Mouse (Mus musculus): ENCODE measurements around the gene Wnk1.

GRCm38 (mm10) chr6:120082951-120083411, 44.5 kb upstream of the Wnk1 start:
- TF ChIP-seq MAX (IDR thresholded peaks at IDR 0.05; ENCODE audit: low read length) (peak; percentile 73), POLR2A (IDR thresholded peaks at IDR 0.05; ENCODE audit: control insufficient read depth in 1 of 2, insufficient read depth in 1 of 2, low read depth in 1 of 2, low read length in 2 of 2, poor library complexity in 1 of 2) (no peak), RAD21 (IDR thresholded peaks at IDR 0.05; ENCODE audit: low read depth, low read length) (no peak), CTCF (IDR thresholded peaks at IDR 0.05 in 2 of 3, conservative IDR thresholded peaks at IDR 0.05 in 1 of 3; ENCODE audit: control insufficient read depth in 1 of 3, insufficient read depth in 1 of 3, low read depth in 2 of 3, low read length in 3 of 3, poor library complexity in 1 of 3, severe bottlenecking in 1 of 3) (no peak), SMC3 (IDR thresholded peaks at IDR 0.05; ENCODE audit: low read depth, low read length) (no peak), USF1 (IDR thresholded peaks at IDR 0.05; ENCODE audit: low read depth, low read length) (peak; percentile 94), EP300 (IDR thresholded peaks at IDR 0.05; ENCODE audit: low read depth in 1 of 2, low read length in 2 of 2) (no peak; a peak in 1 of 4 replicates), MYB (IDR thresholded peaks at IDR 0.05; ENCODE audit: low read depth, low read length) (no peak), ZNF384 (IDR thresholded peaks at IDR 0.05; ENCODE audit: low read depth, low read length) (no peak), ZKSCAN1 (IDR thresholded peaks at IDR 0.05; ENCODE audit: low read depth, low read length) (no peak)
